Mouse (Mus musculus): ENCODE data around the gene Lrsam1. TPM values are rescaled to one million over a fixed set of nuclear protein-coding genes. Genes with fewer than 3 reads are reported as not detected.

The Lrsam1 gene
- total RNA-seq, 4 experiments from 2014 or later, result 10.1 to 14.6 (median 11.8) TPM

Other genes starting within 250 kb of the Lrsam1 start
- 10 to 100 TPM; 17.0 to 22.2 (median 20.8) TPM for gene Cdk9, start 248.5 kb downstream of the Lrsam1 start, total RNA-seq (2022)
- gene Sh2d3c, start 240.6 kb downstream of the Lrsam1 start, total RNA-seq (2022), result 1 to 10 TPM; 3.3 to 6.6 (median 6.1) TPM
- not detected for gene 6330409D20Rik, start 220.6 kb downstream of the Lrsam1 start, total RNA-seq (2022)
- gene Tor2a, start 204.4 kb downstream of the Lrsam1 start, total RNA-seq (2022), result 1 to 10 TPM; 4.3 to 5.1 (median 4.6) TPM
- gene Ttc16, start 186.0 kb downstream of the Lrsam1 start, total RNA-seq (2022), result under 1 TPM in 1 of 4 experiments, not detected in 3; 0.09 TPM
- 1 to 10 TPM; 1.4 to 3.8 (median 2.3) TPM for gene Ptrh1, start 185.8 kb downstream of the Lrsam1 start, total RNA-seq (2022)
- not detected for gene Cfap157, start 177.2 kb downstream of the Lrsam1 start, total RNA-seq (2022)
- gene Stxbp1, start 114.4 kb downstream of the Lrsam1 start, total RNA-seq (2022), result 1 to 10 TPM; 2.0 to 2.6 (median 2.1) TPM
- 1 to 10 TPM; 3.8 to 6.3 (median 5.4) TPM for gene Fam129b, start 85.5 kb downstream of the Lrsam1 start, total RNA-seq (2022)
- 100 to 1,000 TPM in 2 of 4 experiments, 10 to 100 TPM in 2; 77.4 to 121 (median 96.8) TPM for gene Rpl12, start 55 bp downstream of the Lrsam1 start, total RNA-seq (2022)
- gene Slc2a8, start 20.5 kb upstream of the Lrsam1 start, total RNA-seq (2022), result 10 to 100 TPM in 3 of 4 experiments, 1 to 10 TPM in 1; 9.6 to 12.7 (median 10.2) TPM
- gene Garnl3, start 170.0 kb upstream of the Lrsam1 start, total RNA-seq (2022), result 1 to 10 TPM in 1 of 4 experiments, under 1 TPM in 2, not detected in 1; 0.32 to 1.1 (median 0.99) TPM

All from gastrocnemius, adult 8-10 months (tissue).